Mouse (Mus musculus) MEL (cell line): Measurements from ENCODE around the gene Keap1.

Experiments
- CTCF ChIP-seq, 3 experiments: IDR thresholded peaks in 2 of 3; conservative IDR thresholded peaks in 1 of 3; 2 replicates each; pipeline ENCODE4 v1.5.1; 2011 to 2012; ENCODE audit warnings: low read length in 3 of 3, low read depth in 2 of 3, mild to moderate bottlenecking in 2 of 3, improper control_type of control experiment in 1 of 3, inconsistent platforms in 1 of 3, mixed read lengths in 1 of 3, moderate library complexity in 1 of 3; ENCODE audit not compliant: control insufficient read depth in 1 of 3, insufficient read depth in 1 of 3, poor library complexity in 1 of 3, severe bottlenecking in 1 of 3
- EP300 ChIP-seq, 2 experiments: IDR thresholded peaks; 2 replicates each; pipeline ENCODE4 v1.6.1; 2011; ENCODE audit warnings: improper control_type of control experiment in 2 of 2, low read length in 2 of 2, low read depth in 1 of 2, mild to moderate bottlenecking in 1 of 2
- GATA1 ChIP-seq: IDR thresholded peaks from 2 replicates; pipeline ENCODE4 v1.6.1; 2011; ENCODE audit warnings: low read depth, low read length, improper control_type of control experiment
- MYC ChIP-seq: IDR thresholded peaks from 2 replicates; pipeline ENCODE4 v1.6.1; 2011; ENCODE audit warnings: low read depth, mild to moderate bottlenecking, low read length, improper control_type of control experiment, moderate library complexity
- POLR2A ChIP-seq, 2 experiments: IDR thresholded peaks; 2 replicates each; pipeline ENCODE4 v1.6.1; 2011 to 2012; ENCODE audit warnings: low read length in 2 of 2, mild to moderate bottlenecking in 2 of 2, control low read depth in 1 of 2, improper control_type of control experiment in 1 of 2, low read depth in 1 of 2, moderate library complexity in 1 of 2; ENCODE audit not compliant: control insufficient read depth in 1 of 2, insufficient read depth in 1 of 2, poor library complexity in 1 of 2
- POLR2AphosphoS2 ChIP-seq: IDR thresholded peaks from 2 replicates; pipeline ENCODE4 v1.6.1; 2011; ENCODE audit warnings: low read length, improper control_type of control experiment

- TF ChIP-seq POLR2A (IDR thresholded peaks at IDR 0.05; ENCODE audit: control insufficient read depth in 1 of 2, insufficient read depth in 1 of 2, low read depth in 1 of 2, low read length in 2 of 2, poor library complexity in 1 of 2), result peak in 1 of 2 experiments; percentile 55; a peak in 1 of 4 replicates
- no peak for TF ChIP-seq CTCF (IDR thresholded peaks at IDR 0.05 in 2 of 3, conservative IDR thresholded peaks at IDR 0.05 in 1 of 3; ENCODE audit: control insufficient read depth in 1 of 3, insufficient read depth in 1 of 3, low read depth in 2 of 3, low read length in 3 of 3, poor library complexity in 1 of 3, severe bottlenecking in 1 of 3)
- TF ChIP-seq MYC, result no peak
- no peak for TF ChIP-seq EP300 (IDR thresholded peaks at IDR 0.05; ENCODE audit: low read depth in 1 of 2, low read length in 2 of 2)
- no peak for TF ChIP-seq GATA1
- no peak for TF ChIP-seq POLR2AphosphoS2
Observed at GRCm38 (mm10) chr9:21272391-21272790, 33.2 kb upstream of the Keap1 start.
